Mouse (Mus musculus) liver, postnatal 0 days (tissue): ENCODE results near the gene Wdr91.

ENCODE experiments used
- CTCF ChIP-seq: sonication (generic); IDR thresholded peaks from 2 replicates; pipeline ENCODE4 v1.5.1; 2016; ENCODE audit warnings: antibody characterized with exemption, low read depth
- EP300 ChIP-seq: IDR thresholded peaks from 2 replicates; pipeline ENCODE4 v1.6.1; 2016; ENCODE audit warnings: antibody characterized with exemption, low read depth, mild to moderate bottlenecking

GRCm38 (mm10) chr6:34927594-34927993 lies 16.9 kb upstream of the Wdr91 start:
- TF ChIP-seq CTCF (no peak), EP300 (no peak)
